Mouse (Mus musculus) left cerebral cortex, adult 18-20 months (tissue): ENCODE results near the gene Btaf1. TPM values are rescaled to one million over a fixed set of nuclear protein-coding genes. Genes with fewer than 3 reads are reported as not detected.

ENCODE experiments used
- DNase-seq, 2 experiments: peaks; one replicate each; pipeline ENCODE4 v3.0.0; 2021 to 2022; ENCODE audit warnings: low spot score in 2 of 2, mixed read lengths in 1 of 2
- total RNA-seq, 2 experiments: library from RNA; stranded (reverse); gene quantifications; 2 replicates each; pipeline ENCODE4 v1.2.3; 2021

Btaf1 gene
- total RNA-seq, 2 experiments from 2014 or later, result 37.6 to 40.0 TPM

GRCm38 (mm10) chr19:37018931-37019330, 93.1 kb downstream of the Btaf1 start:
- no peak for DNase-seq

GRCm38 (mm10) chr19:37020531-37020930, 94.7 kb downstream of the Btaf1 start:
- DNase-seq, result no peak

GRCm38 (mm10) chr19:37020951-37021350, 95.1 kb downstream of the Btaf1 start:
- DNase-seq, result no peak

- no peak for DNase-seq
Observed at GRCm38 (mm10) chr19:37022146-37022545, 96.3 kb downstream of the Btaf1 start.

- DNase-seq, result peak in 1 of 2 experiments; percentile 42
Observed at GRCm38 (mm10) chr19:37025839-37026319, 100.0 kb downstream of the Btaf1 start.

GRCm38 (mm10) chr19:37026408-37026807, 100.5 kb downstream of the Btaf1 start:
- no peak for DNase-seq

GRCm38 (mm10) chr19:37029771-37030170, 103.9 kb downstream of the Btaf1 start:
- DNase-seq, result no peak

- DNase-seq, result no peak
Observed at GRCm38 (mm10) chr19:37031446-37031845, 105.6 kb downstream of the Btaf1 start.

- no peak for DNase-seq
Observed at GRCm38 (mm10) chr19:37032364-37032763, 106.5 kb downstream of the Btaf1 start.

- no peak for DNase-seq
Observed at GRCm38 (mm10) chr19:37040906-37041305, 115.0 kb downstream of the Btaf1 start.

- DNase-seq, result no peak
Observed at GRCm38 (mm10) chr19:37044431-37044830, 118.6 kb downstream of the Btaf1 start.

GRCm38 (mm10) chr19:37048507-37048906, 122.6 kb downstream of the Btaf1 start:
- no peak for DNase-seq

GRCm38 (mm10) chr19:37050643-37051345, 124.9 kb downstream of the Btaf1 start:
- peak; percentile 40 to 70 for DNase-seq

- DNase-seq, result no peak
Observed at GRCm38 (mm10) chr19:37055976-37056556, 130.2 kb downstream of the Btaf1 start.

- DNase-seq, result no peak
Observed at GRCm38 (mm10) chr19:37057161-37057905, 131.5 kb downstream of the Btaf1 start.

GRCm38 (mm10) chr19:37059623-37060022, 133.7 kb downstream of the Btaf1 start:
- peak in 1 of 2 experiments; percentile 52 for DNase-seq

- no peak for DNase-seq
Observed at GRCm38 (mm10) chr19:37060078-37060477, 134.2 kb downstream of the Btaf1 start.

Other genes starting within 250 kb of the Btaf1 start
- 10 to 100 TPM; 48.8 to 61.9 TPM for gene Ppp1r3c, start 189.4 kb upstream of the Btaf1 start, total RNA-seq
- 100 to 1,000 TPM; 110 to 117 TPM for gene Tnks2, start 91.8 kb upstream of the Btaf1 start, total RNA-seq
- 1 to 10 TPM; 8.1 to 8.2 TPM for gene Fgfbp3, start 6.5 kb upstream of the Btaf1 start, total RNA-seq